Mouse (Mus musculus): ENCODE results near the gene Zscan25. TPM values are rescaled to one million over a fixed set of nuclear protein-coding genes. Genes with fewer than 3 reads are reported as not detected.

Zscan25 gene
- polyA plus RNA-seq, 1 experiment from 2014 or later = 0.51 TPM

Other genes with a start within 250 kb of the Zscan25 start
- gene Gm4871, start 247.7 kb upstream of the Zscan25 start, polyA plus RNA-seq (2015; fragmentation: Nextera tagmentation; extraction: Ambion mirVana) = not detected in 2 replicates
- gene 1700018F24Rik, start 237.5 kb upstream of the Zscan25 start, polyA plus RNA-seq (2015; fragmentation: Nextera tagmentation; extraction: Ambion mirVana) = not detected in 2 replicates
- gene Arpc1a, start 196.7 kb upstream of the Zscan25 start, polyA plus RNA-seq (2015; fragmentation: Nextera tagmentation; extraction: Ambion mirVana) = 91.5 and 93.7 TPM in 2 replicates
- gene Kpna7, start 196.5 kb upstream of the Zscan25 start, polyA plus RNA-seq (2015; fragmentation: Nextera tagmentation; extraction: Ambion mirVana) = 0.11 TPM in 1 of 2 replicates, not detected in the other
- 263 and 300 TPM in 2 replicates for gene Arpc1b, start 166.3 kb upstream of the Zscan25 start, polyA plus RNA-seq (2015; fragmentation: Nextera tagmentation; extraction: Ambion mirVana)
- gene Pdap1, start 140.3 kb upstream of the Zscan25 start, polyA plus RNA-seq (2015; fragmentation: Nextera tagmentation; extraction: Ambion mirVana) = 46.0 and 49.8 TPM in 2 replicates
- gene Bud31, start 140.1 kb upstream of the Zscan25 start, polyA plus RNA-seq (2015; fragmentation: Nextera tagmentation; extraction: Ambion mirVana) = 118 and 134 TPM in 2 replicates
- 16.4 and 17.2 TPM in 2 replicates for gene Ptcd1, start 113.4 kb upstream of the Zscan25 start, polyA plus RNA-seq (2015; fragmentation: Nextera tagmentation; extraction: Ambion mirVana)
- gene Cpsf4, start 113.3 kb upstream of the Zscan25 start, polyA plus RNA-seq (2015; fragmentation: Nextera tagmentation; extraction: Ambion mirVana) = 25.9 and 26.5 TPM in 2 replicates
- gene Atp5j2, start 88.4 kb upstream of the Zscan25 start, polyA plus RNA-seq (2015; fragmentation: Nextera tagmentation; extraction: Ambion mirVana) = 1,156 and 1,380 TPM in 2 replicates
- gene Zkscan14, start 78.6 kb upstream of the Zscan25 start, polyA plus RNA-seq (2015; fragmentation: Nextera tagmentation; extraction: Ambion mirVana) = 7.0 and 8.0 TPM in 2 replicates
- gene Zkscan5, start 75.9 kb upstream of the Zscan25 start, polyA plus RNA-seq (2015; fragmentation: Nextera tagmentation; extraction: Ambion mirVana) = 9.8 and 9.9 TPM in 2 replicates
- gene Zfp655, start 48.8 kb upstream of the Zscan25 start, polyA plus RNA-seq (2015; fragmentation: Nextera tagmentation; extraction: Ambion mirVana) = 30.0 and 31.9 TPM in 2 replicates
- gene Cyp3a57, start 64.8 kb downstream of the Zscan25 start, polyA plus RNA-seq (2015; fragmentation: Nextera tagmentation; extraction: Ambion mirVana) = not detected in 2 replicates
- 0.08 TPM in 1 of 2 replicates, not detected in the other for gene Cyp3a16, start 189.2 kb downstream of the Zscan25 start, polyA plus RNA-seq (2015; fragmentation: Nextera tagmentation; extraction: Ambion mirVana)

Data from heart, embryonic 16.5 days (tissue).